In the genomic region with DNA sequence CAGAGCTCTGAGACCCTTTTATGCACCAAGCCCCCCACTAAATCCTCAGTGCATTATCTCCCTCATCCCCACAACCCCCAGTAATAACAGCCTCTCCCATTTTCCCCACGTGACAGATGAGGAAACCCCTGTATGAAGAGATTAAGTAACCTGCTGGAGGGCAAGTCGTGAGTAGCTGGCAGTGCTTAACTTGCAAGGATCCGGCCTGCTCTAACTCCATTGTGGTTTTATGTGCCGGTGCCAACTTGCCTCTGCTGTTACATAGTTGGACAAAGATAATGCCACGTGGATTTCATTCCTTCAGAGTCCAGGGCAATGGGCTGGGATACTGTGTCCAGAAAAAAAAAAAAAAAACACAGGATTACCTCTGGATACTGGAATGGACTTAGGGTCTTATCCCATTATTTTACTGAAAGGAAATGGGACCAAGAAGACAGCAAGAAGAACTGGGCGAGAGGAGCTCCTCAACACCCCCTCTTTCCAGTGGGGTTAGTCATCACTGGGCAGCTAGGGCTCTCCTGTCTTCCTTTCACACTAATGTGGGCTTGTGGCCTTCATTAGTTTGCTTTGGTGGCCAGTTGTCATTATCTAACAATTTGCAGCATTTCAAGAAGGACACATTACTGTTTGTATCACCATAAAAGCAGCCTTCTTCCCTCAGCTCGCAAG, we compare ENCODE assay signal across 11 mouse cellular contexts. TPM values are rescaled to one million over a fixed set of nuclear protein-coding genes. Genes with fewer than 3 reads are reported as not detected.
DNase-seq lines count a peak whose midpoint lies in the region; ATAC-seq and TF ChIP-seq lines count a peak whose summit lies in the region.
"Had no signal": no experiment of that assay in that cellular context is flagged by ENCODE, and none has a peak within 500 bp of the region (broad histone marks: within the 10 kb centered on the region; RNA-seq: fewer than 3 reads in every experiment).

No protein-coding gene starts in this region.

- H3K4me3 ChIP-seq in heart, embryonic 13.5 days, result no peak overlapping the region
- no peak overlapping the region for H3K4me3 ChIP-seq in heart, embryonic 12.5 days
- H3K4me3 ChIP-seq in lung, adult 2 months (replicated peaks; ENCODE audit: extremely low read depth, low read depth, low read length), result no peak overlapping the region
- H3K4me3 ChIP-seq in lung, postnatal 0 days (ENCODE audit: low read depth, low read length), result no peak overlapping the region
- H3K4me3 ChIP-seq: neural tube, embryonic 13.5 days had no signal

- DNase-seq in lung, adult 2 months, result peak; percentile 18
- DNase-seq in lung, postnatal 4 days, result no peak
- DNase-seq in lung, postnatal 0 days (ENCODE audit: low spot score), result peak; percentile 19
- no peak for DNase-seq in layer of hippocampus, postnatal 14 days (ENCODE audit: low spot score in 2 of 2)
- no peak for DNase-seq in layer of hippocampus, adult 18-20 months (ENCODE audit: low spot score in 2 of 2)

- H3K4me2 ChIP-seq in heart, embryonic 13.5 days, result no peak overlapping the region
- no peak overlapping the region for H3K4me2 ChIP-seq in heart, embryonic 12.5 days
- H3K4me2 ChIP-seq in lung, postnatal 0 days (replicated peaks; ENCODE audit: low read depth, low read length), result no peak overlapping the region
- H3K4me2 ChIP-seq: midbrain, embryonic 11.5 days; neural tube, embryonic 13.5 days had no signal

- TF ChIP-seq POLR2A in lung, adult 2 months (IDR thresholded peaks at IDR 0.05; ENCODE audit: borderline replicate concordance, extremely low read depth, low read depth, low read length), result no peak

- H3K9me3 ChIP-seq in heart, embryonic 13.5 days, result no peaks in the 10 kb centered on the region
- no peaks in the 10 kb centered on the region for H3K9me3 ChIP-seq in heart, embryonic 12.5 days (replicated peaks)
- H3K9me3 ChIP-seq in lung, postnatal 0 days (ENCODE audit: low read length), result no peaks in the 10 kb centered on the region
- H3K9me3 ChIP-seq: neural tube, embryonic 13.5 days had no signal

- H3K9ac ChIP-seq in heart, embryonic 13.5 days, result no peak overlapping the region
- no peak overlapping the region for H3K9ac ChIP-seq in heart, embryonic 12.5 days
- no peak overlapping the region for H3K9ac ChIP-seq in lung, postnatal 0 days (replicated peaks; ENCODE audit: low read depth)
- H3K9ac ChIP-seq: neural tube, embryonic 13.5 days had no signal

- TF ChIP-seq EP300 in lung, postnatal 0 days (IDR thresholded peaks at IDR 0.05), result no peak

- no peaks in the 10 kb centered on the region for H3K27me3 ChIP-seq in heart, embryonic 13.5 days (replicated peaks)
- no peaks in the 10 kb centered on the region for H3K27me3 ChIP-seq in heart, embryonic 12.5 days (replicated peaks)
- H3K27me3 ChIP-seq in lung, postnatal 0 days (replicated peaks; ENCODE audit: insufficient read depth, low read length), result no peaks in the 10 kb centered on the region
- H3K27me3 ChIP-seq: neural tube, embryonic 13.5 days had no signal

- no peaks in the 10 kb centered on the region for H3K36me3 ChIP-seq in heart, embryonic 13.5 days
- H3K36me3 ChIP-seq in heart, embryonic 12.5 days, result no peaks in the 10 kb centered on the region
- no peaks in the 10 kb centered on the region for H3K36me3 ChIP-seq in lung, postnatal 0 days (ENCODE audit: insufficient read depth, low read length)
- H3K36me3 ChIP-seq: neural tube, embryonic 13.5 days had no signal

- 52% methylated on average over 7 of the region's 7 CpGs for WGBS in heart, embryonic 13.5 days
- WGBS in heart, embryonic 12.5 days, result 60% methylated on average over 7 of the region's 7 CpGs
- WGBS in lung, adult 2 months, result 42% methylated on average over 7 of the region's 7 CpGs
- 45% methylated on average over 7 of the region's 7 CpGs for WGBS in lung, postnatal 0 days

- ATAC-seq in heart, embryonic 13.5 days (ENCODE audit: extremely low read depth, insufficient number of reproducible peaks, low FRiP score, low TSS enrichment), result no peak
- no peak for ATAC-seq in heart, embryonic 12.5 days (ENCODE audit: insufficient number of reproducible peaks, low FRiP score)
- ATAC-seq in lung, postnatal 0 days, result no peak
- ATAC-seq in activated CD4-positive, CD25-positive, alpha-beta regulatory T cell, adult 4 months, result no peak

- H3K4me1 ChIP-seq in heart, embryonic 13.5 days, result peaks cover 16% of the 10 kb centered on the region; the same call in 1 of the 2 replicates
- no peaks in the 10 kb centered on the region; the same call in 1 of the 2 replicates for H3K4me1 ChIP-seq in heart, embryonic 12.5 days (replicated peaks)
- peaks cover 7% of the 10 kb centered on the region for H3K4me1 ChIP-seq in lung, adult 2 months (ENCODE audit: control insufficient read depth, insufficient read depth, low read length)
- no peaks in the 10 kb centered on the region for H3K4me1 ChIP-seq in lung, postnatal 0 days (ENCODE audit: insufficient read depth, low read depth, low read length)
- H3K4me1 ChIP-seq: neural tube, embryonic 13.5 days had no signal

- H3K27ac ChIP-seq in heart, embryonic 13.5 days (replicated peaks), result 0 out of 2 replicates have a peak overlapping the region, but pooled peaks have one; percentile 1
- H3K27ac ChIP-seq in heart, embryonic 12.5 days (ENCODE audit: poor library complexity, severe bottlenecking), result no peak overlapping the region
- H3K27ac ChIP-seq in lung, postnatal 0 days (ENCODE audit: low read length), result peak overlapping the region; percentile 11; the same call in 1 of the 2 replicates
- H3K27ac ChIP-seq: kidney, postnatal 0 days; neural tube, embryonic 13.5 days had no signal

- TF ChIP-seq CTCF in lung, adult 2 months (IDR thresholded peaks at IDR 0.05; ENCODE audit: insufficient read depth, low read length), result no peak
- no peak for TF ChIP-seq CTCF in lung, postnatal 0 days (IDR thresholded peaks at IDR 0.05)

RNA-seq across cellular contexts. Expression of a gene that starts 18.6 kb away (rescaled TPM):
- 1.1 TPM in 2 replicates for polyA plus RNA-seq in heart, embryonic 13.5 days (2015; fragmentation: Nextera tagmentation; extraction: Ambion mirVana)
- polyA plus RNA-seq in heart, embryonic 12.5 days (2016; fragmentation: Nextera tagmentation; extraction: Ambion mirVana), result 1.7 and 2.0 TPM in 2 replicates
- polyA plus RNA-seq in lung, adult 2 months (2012; rRNA removed), result 28.2 and 30.9 TPM in 2 replicates
- 3.1 and 3.5 TPM in 2 replicates for polyA plus RNA-seq in lung, postnatal 0 days (2015; fragmentation: Nextera tagmentation; extraction: Ambion mirVana)
- total RNA-seq in layer of hippocampus, postnatal 14 days (2021), result 1 to 10 TPM; 1.1 to 1.2 TPM
- polyA plus RNA-seq in activated CD4-positive, CD25-positive, alpha-beta regulatory T cell, adult 4 months (2017; shearing (Covaris generic)), result under 1 TPM; 0.53 to 0.64 TPM
- 1 to 10 TPM; 1.0 to 1.3 TPM for total RNA-seq in layer of hippocampus, adult 18-20 months (2021)

Comparison
In these comparisons a context has a peak if more than half of its experiments do, and no peak if none do; other contexts are left out.
1. DNase-seq: peak in lung, adult 2 months (single experiment) and lung, postnatal 0 days (single experiment); none in lung, postnatal 4 days (0 of 2), layer of hippocampus, postnatal 14 days (0 of 2) and layer of hippocampus, adult 18-20 months (0 of 2).